Mouse (Mus musculus): ENCODE measurements around the gene Scyl1. TPM values are rescaled to one million over a fixed set of nuclear protein-coding genes. Genes with fewer than 3 reads are reported as not detected.
A peak's percentile ranks its signal among the peaks of the same experiment; 100 is the strongest.

Gene Scyl1
- polyA plus RNA-seq, 1 experiment from 2014 or later: 47.2 TPM

- H3K27ac ChIP-seq (ENCODE audit: low read depth, low read length): no peak overlapping the region
Measured at GRCm38 (mm10) chr19:5731264-5731978, 39.8 kb downstream of the Scyl1 start.

DNA sequence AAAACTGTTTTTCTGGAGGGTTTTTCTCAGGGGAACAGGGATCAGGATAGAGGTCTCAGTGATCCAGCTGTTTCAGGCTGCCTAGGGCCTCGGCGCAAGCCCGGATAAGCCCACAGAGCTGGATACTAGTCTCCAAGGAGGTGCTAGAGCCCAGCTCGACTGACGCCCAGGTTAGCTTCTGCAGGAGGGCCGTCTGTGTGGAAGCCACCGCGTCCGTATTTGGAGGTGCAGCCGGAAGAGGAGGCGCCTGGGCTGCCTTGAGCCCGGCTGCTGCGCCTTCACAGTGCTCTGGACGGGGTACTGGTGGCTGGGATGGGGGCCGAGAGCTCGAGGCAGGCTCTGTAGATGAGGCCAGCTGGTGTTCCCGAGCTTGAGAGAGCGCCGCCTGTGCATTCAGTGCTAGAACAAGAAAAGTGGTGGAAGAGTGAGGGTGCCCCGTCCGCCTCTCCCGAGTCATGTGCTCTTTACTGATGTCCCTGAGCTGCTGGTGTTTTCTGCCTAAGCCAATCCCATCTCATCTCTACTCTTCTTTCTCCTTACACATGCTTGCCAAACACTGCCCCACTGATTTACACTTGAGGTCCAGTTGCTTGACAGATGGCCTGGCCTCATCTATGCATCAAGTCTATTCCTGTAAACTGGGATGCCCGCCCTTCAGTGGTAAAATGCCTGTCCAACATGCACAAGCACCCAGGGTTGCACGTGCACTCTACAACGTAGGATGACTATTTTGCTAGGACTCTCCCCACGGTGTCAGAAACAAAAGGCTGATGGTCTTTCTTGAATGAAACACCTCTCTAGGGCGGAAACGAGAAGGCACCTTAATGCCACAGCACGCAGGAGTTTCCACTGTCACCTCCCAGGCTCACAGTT, 40.7 kb downstream of the Scyl1 start:
- H3K27ac ChIP-seq (ENCODE audit: low read depth, low read length): no peak overlapping the region
- H3K4me2 ChIP-seq (replicated peaks; ENCODE audit: low read depth, low read length): peak overlapping the region; percentile 85
- H3K4me1 ChIP-seq (replicated peaks; ENCODE audit: control insufficient read depth, insufficient read depth, low read length): peaks cover 13% of the 10 kb centered on the region
- no peaks in the 10 kb centered on the region for H3K36me3 ChIP-seq (ENCODE audit: control insufficient read depth, insufficient read depth, low read length)
- H3K9ac ChIP-seq (ENCODE audit: low read depth, low read length): peak overlapping the region; percentile 72; the same call in 1 of the 2 replicates
- H3K4me3 ChIP-seq (ENCODE audit: low read depth, low read length): peak overlapping the region; percentile 76
- no peaks in the 10 kb centered on the region for H3K27me3 ChIP-seq (ENCODE audit: control insufficient read depth, insufficient read depth, low read length)
- 74% methylated on average over 29 of the region's 29 CpGs for WGBS
- no peaks in the 10 kb centered on the region for H3K9me3 ChIP-seq (ENCODE audit: control insufficient read depth, low read length)
- DNase-seq (ENCODE audit: low spot score) (no peak), ATAC-seq (ENCODE audit: low FRiP score) (no peak)

More at GRCm38 (mm10) chr19:5731264-5731978, 39.8 kb downstream of the Scyl1 start:
- peak; percentile 81 for ATAC-seq (ENCODE audit: low FRiP score)
- no peaks in the 10 kb centered on the region for H3K9me3 ChIP-seq (ENCODE audit: control insufficient read depth, low read length)
- peaks cover 10% of the 10 kb centered on the region for H3K4me1 ChIP-seq (replicated peaks; ENCODE audit: control insufficient read depth, insufficient read depth, low read length)
- under 1% methylated on average over 47 of the region's 47 CpGs for WGBS
- H3K4me2 ChIP-seq (replicated peaks; ENCODE audit: low read depth, low read length): peak overlapping the region; percentile 85
- H3K36me3 ChIP-seq (ENCODE audit: control insufficient read depth, insufficient read depth, low read length): no peaks in the 10 kb centered on the region
- H3K4me3 ChIP-seq (ENCODE audit: low read depth, low read length): peak overlapping the region; percentile 76
- no peaks in the 10 kb centered on the region for H3K27me3 ChIP-seq (ENCODE audit: control insufficient read depth, insufficient read depth, low read length)
- DNase-seq (ENCODE audit: low spot score): peak; percentile 98
- H3K9ac ChIP-seq (ENCODE audit: low read depth, low read length): peak overlapping the region; percentile 72

DNA sequence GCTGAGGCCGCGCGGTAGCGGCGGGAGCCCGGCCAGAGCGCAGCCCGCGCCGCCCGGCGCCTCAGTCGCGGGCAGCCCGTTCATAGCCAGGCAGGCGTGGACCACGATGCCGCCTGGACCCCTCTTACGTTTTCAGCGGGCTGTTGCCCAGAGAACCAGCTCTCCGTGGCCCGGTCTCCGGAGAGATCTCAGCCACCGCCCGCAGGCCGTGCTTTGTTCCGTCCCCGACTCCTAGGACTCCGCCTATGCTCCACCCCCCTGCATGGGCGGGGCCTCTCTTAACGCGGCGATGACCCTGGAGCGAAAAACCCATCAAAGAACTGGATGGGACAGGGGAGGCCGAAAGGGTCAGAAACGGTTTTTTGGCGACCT, 41.8 kb downstream of the Scyl1 start, which contains the start of gene Fam89b:
Fam89b (minus strand) TSS at position 210 of the 372 bp plus-strand sequence.
- Histone ChIP-seq H3K27ac (ENCODE audit: low read depth, low read length) (peak within 1 kb of the TSS; percentile 96), H3K4me3 (ENCODE audit: low read depth, low read length) (peak within 1 kb of the TSS; percentile 98), H3K9ac (ENCODE audit: low read depth, low read length) (peak within 1 kb of the TSS; percentile 100), H3K4me1 (replicated peaks; ENCODE audit: control insufficient read depth, insufficient read depth, low read length) (peaks cover 16% of the 10 kb centered on the region), H3K27me3 (ENCODE audit: control insufficient read depth, insufficient read depth, low read length) (no peaks in the 10 kb centered on the region), H3K9me3 (ENCODE audit: control insufficient read depth, low read length) (no peaks in the 10 kb centered on the region), H3K36me3 (ENCODE audit: control insufficient read depth, insufficient read depth, low read length) (no peaks in the 10 kb centered on the region), H3K4me2 (replicated peaks; ENCODE audit: low read depth, low read length) (peak within 1 kb of the TSS; percentile 96)
- DNase-seq (ENCODE audit: low spot score) (peak; percentile 95), ATAC-seq (ENCODE audit: low FRiP score) (peak; percentile 84)
- under 1% methylated on average over 37 of the region's 37 CpGs for WGBS

- Histone ChIP-seq H3K9me3 (ENCODE audit: control insufficient read depth, low read length) (no peaks in the 10 kb centered on the region), H3K27me3 (ENCODE audit: control insufficient read depth, insufficient read depth, low read length) (no peaks in the 10 kb centered on the region), H3K36me3 (ENCODE audit: control insufficient read depth, insufficient read depth, low read length) (no peaks in the 10 kb centered on the region), H3K27ac (ENCODE audit: low read depth, low read length) (peak overlapping the region; percentile 96), H3K4me2 (replicated peaks; ENCODE audit: low read depth, low read length) (peak overlapping the region; percentile 96), H3K9ac (ENCODE audit: low read depth, low read length) (peak overlapping the region; percentile 100), H3K4me1 (replicated peaks; ENCODE audit: control insufficient read depth, insufficient read depth, low read length) (peaks cover 16% of the 10 kb centered on the region), H3K4me3 (ENCODE audit: low read depth, low read length) (peak overlapping the region; percentile 98)
- ATAC-seq (ENCODE audit: low FRiP score) (peak; percentile 55), DNase-seq (ENCODE audit: low spot score) (peak; percentile 73)
- WGBS: 10% methylated on average over 37 of the region's 37 CpGs
Measured at GRCm38 (mm10) chr19:5728631-5729443, 42.4 kb downstream of the Scyl1 start.

- DNase-seq (ENCODE audit: low spot score) (peak; percentile 95), ATAC-seq (ENCODE audit: low FRiP score) (no peak)
- Histone ChIP-seq H3K9ac (ENCODE audit: low read depth, low read length) (peak overlapping the region; percentile 100), H3K4me1 (replicated peaks; ENCODE audit: control insufficient read depth, insufficient read depth, low read length) (peaks cover 16% of the 10 kb centered on the region), H3K4me3 (ENCODE audit: low read depth, low read length) (peak overlapping the region; percentile 98), H3K36me3 (ENCODE audit: control insufficient read depth, insufficient read depth, low read length) (no peaks in the 10 kb centered on the region; the same call in 1 of the 2 replicates), H3K27me3 (ENCODE audit: control insufficient read depth, insufficient read depth, low read length) (no peaks in the 10 kb centered on the region), H3K4me2 (replicated peaks; ENCODE audit: low read depth, low read length) (peak overlapping the region; percentile 96), H3K9me3 (ENCODE audit: control insufficient read depth, low read length) (no peaks in the 10 kb centered on the region), H3K27ac (ENCODE audit: low read depth, low read length) (no peak overlapping the region)
- WGBS: 7% methylated on average over 14 of the region's 14 CpGs
Measured at GRCm38 (mm10) chr19:5727701-5728100, 43.5 kb downstream of the Scyl1 start.

DNA sequence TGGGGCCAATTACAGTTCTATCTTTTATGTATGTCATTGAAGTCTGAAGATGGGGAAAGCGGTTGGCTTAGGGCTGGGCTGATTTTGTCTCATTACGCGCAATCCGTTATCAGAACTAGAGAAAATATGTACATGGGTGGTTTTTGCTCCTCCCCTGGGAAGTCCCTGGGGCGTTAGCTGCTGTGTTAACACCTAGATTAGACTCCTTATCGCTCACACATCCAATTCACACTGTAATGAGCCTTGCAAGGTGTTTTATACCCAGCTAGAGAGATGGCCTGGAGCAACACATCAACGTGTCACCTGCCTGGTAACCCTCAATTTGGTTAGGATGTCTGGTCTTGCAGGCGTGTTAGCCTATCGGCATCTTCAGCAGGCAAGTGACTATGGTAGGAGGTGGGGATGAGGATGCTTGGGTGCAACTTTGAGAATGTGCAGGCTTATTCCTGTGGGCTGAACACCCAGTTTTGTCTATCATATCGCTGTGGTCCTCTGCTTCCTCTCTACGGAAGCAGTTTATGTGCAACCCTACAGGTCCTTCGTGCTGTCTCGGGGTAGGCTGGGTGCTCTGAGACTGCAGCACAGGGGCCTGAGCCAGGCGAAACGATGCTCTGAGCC, 44.1 kb downstream of the Scyl1 start:
- no peaks in the 10 kb centered on the region for H3K27me3 ChIP-seq (ENCODE audit: control insufficient read depth, insufficient read depth, low read length)
- H3K9ac ChIP-seq (ENCODE audit: low read depth, low read length): peak overlapping the region; percentile 53; the same call in 1 of the 2 replicates
- H3K4me1 ChIP-seq (replicated peaks; ENCODE audit: control insufficient read depth, insufficient read depth, low read length): peaks cover 16% of the 10 kb centered on the region
- peak overlapping the region; percentile 98 for H3K4me3 ChIP-seq (ENCODE audit: low read depth, low read length)
- ATAC-seq (ENCODE audit: low FRiP score) (no peak), DNase-seq (ENCODE audit: low spot score) (no peak)
- H3K27ac ChIP-seq (ENCODE audit: low read depth, low read length): no peak overlapping the region
- peaks cover 3% of the 10 kb centered on the region; the same call in 1 of the 2 replicates for H3K36me3 ChIP-seq (ENCODE audit: control insufficient read depth, insufficient read depth, low read length)
- 82% methylated on average over 15 of the region's 15 CpGs for WGBS
- peak overlapping the region; percentile 96 for H3K4me2 ChIP-seq (replicated peaks; ENCODE audit: low read depth, low read length)
- H3K9me3 ChIP-seq (ENCODE audit: control insufficient read depth, low read length): no peaks in the 10 kb centered on the region

GRCm38 (mm10) chr19:5725767-5726515, 45.3 kb downstream of the Scyl1 start, which contains the start of gene Ehbp1l1:
TSS of gene Ehbp1l1 (minus strand) at chr19:5726317.
- WGBS: 18% methylated on average over 38 of the region's 49 CpGs
- peaks cover 16% of the 10 kb centered on the region for H3K4me1 ChIP-seq (replicated peaks; ENCODE audit: control insufficient read depth, insufficient read depth, low read length)
- peak within 1 kb of the TSS; percentile 49 for H3K9ac ChIP-seq (ENCODE audit: low read depth, low read length)
- DNase-seq (ENCODE audit: low spot score): peak; percentile 56
- no peaks in the 10 kb centered on the region for H3K27me3 ChIP-seq (ENCODE audit: control insufficient read depth, insufficient read depth, low read length)
- H3K9me3 ChIP-seq (ENCODE audit: control insufficient read depth, low read length): no peaks in the 10 kb centered on the region
- H3K4me2 ChIP-seq (replicated peaks; ENCODE audit: low read depth, low read length): peak within 1 kb of the TSS; percentile 63
- H3K4me3 ChIP-seq (ENCODE audit: low read depth, low read length): peak within 1 kb of the TSS; percentile 26
- H3K36me3 ChIP-seq (ENCODE audit: control insufficient read depth, insufficient read depth, low read length): peaks cover 8% of the 10 kb centered on the region; the same call in 1 of the 2 replicates
- ATAC-seq (ENCODE audit: low FRiP score): no peak
- 0 out of 2 replicates have a peak within 1 kb of the TSS, but pooled peaks have one; percentile 11 for H3K27ac ChIP-seq (ENCODE audit: low read depth, low read length)
